Mouse (Mus musculus): ENCODE data around the gene Aspscr1.

- no peak for TF ChIP-seq POLR2A (IDR thresholded peaks at IDR 0.05; ENCODE audit: control insufficient read depth, low read depth, low read length)
- TF ChIP-seq CTCF (IDR thresholded peaks at IDR 0.05; ENCODE audit: control insufficient read depth, insufficient read depth, insufficient replicate concordance, low read depth, low read length): no peak
Observed at GRCm38 (mm10) chr11:120629341-120629730, 43.4 kb upstream of the Aspscr1 start.

Measured in testis, adult 2 months (tissue).